Mouse (Mus musculus): Measurements from ENCODE around the gene Ssbp2. TPM values are rescaled to one million over a fixed set of nuclear protein-coding genes. Genes with fewer than 3 reads are reported as not detected.

Gene Ssbp2
- total RNA-seq (2023), result 59.9 TPM

GRCm38 (mm10) chr13:91459896-91460620, at the start of gene Ssbp2:
TSS of gene Ssbp2 (plus strand) at chr13:91460283.

GRCm38 (mm10) chr13:91741280-91742047, 281.4 kb downstream of the Ssbp2 start, which contains the start of gene Acot12:
TSS of gene Acot12 (plus strand) at chr13:91741512.

Other genes starting within 250 kb of the Ssbp2 start
- gene Atg10, start 236.3 kb upstream of the Ssbp2 start, total RNA-seq (2023), result 6.9 TPM